Mouse (Mus musculus) neural tube, postnatal 0 days (tissue): ENCODE results near the gene Cpt1a. TPM values are rescaled to one million over a fixed set of nuclear protein-coding genes. Genes with fewer than 3 reads are reported as not detected.

Experiments used
- microRNA-seq: library from miRNA; unstranded; fragments of <30 nt; microRNA quantifications from one replicate; pipeline ENCODE4, GENCODE M21; 2016
- polyA plus RNA-seq: library from polyadenylated mRNA; unstranded; fragments of >200 nt; fragmentation: Nextera tagmentation; extraction: Ambion mirVana; gene quantifications from 2 replicates; pipeline ENCODE4 v1.2.1, GENCODE M21; 2015

Cpt1a gene
- polyA plus RNA-seq = 21.3 and 22.3 TPM in 2 replicates

GRCm38 (mm10) chr19:3322261-3322969 lies at the start of gene Cpt1a:
Gene Cpt1a (plus strand): TSS chr19:3322334.

GRCm38 (mm10) chr19:3282572-3283467 lies 39.3 kb upstream of the Cpt1a start, which contains the start of the genes Mrpl21 and Ighmbp2:
Gene Mrpl21 (plus strand): TSS chr19:3282901.
Gene Ighmbp2 (minus strand): TSS chr19:3283017.

GRCm38 (mm10) chr19:3388629-3389057 lies 66.5 kb downstream of the Cpt1a start, which contains the start of gene Tesmin:
Gene Tesmin (plus strand): TSS chr19:3388857.

GRCm38 (mm10) chr19:3414268-3414733 lies 92.2 kb downstream of the Cpt1a start, which contains the start of gene Gal:
Gene Gal (minus strand): TSS chr19:3414544.

Small RNA genes lying within 50 kb of the gene (microRNA-seq; reads per million reads assigned to microRNA genes)
- 0.87 reads per million for gene Mir6984

Other genes with a start within 250 kb of the Cpt1a start
- gene Mrpl21, start 39.4 kb upstream of the Cpt1a start, polyA plus RNA-seq = 113 and 124 TPM in 2 replicates
- gene Ighmbp2, start 39.3 kb upstream of the Cpt1a start, polyA plus RNA-seq = 9.6 and 9.9 TPM in 2 replicates
- gene Tesmin, start 66.5 kb downstream of the Cpt1a start, polyA plus RNA-seq = 0.76 and 1.1 TPM in 2 replicates
- gene Gal, start 92.2 kb downstream of the Cpt1a start, polyA plus RNA-seq = 71.8 and 79.7 TPM in 2 replicates